In genomic region chr13:73259577-73260353, GRCm38 (mm10) we compare ENCODE assay signal across 12 mouse cellular contexts. TPM values are rescaled to one million over a fixed set of nuclear protein-coding genes. Genes with fewer than 3 reads are reported as not detected.
DNase-seq lines count a peak whose midpoint lies in the region; ATAC-seq and TF ChIP-seq lines count a peak whose summit lies in the region.
"Had no signal": no experiment of that assay in that cellular context is flagged by ENCODE, and none has a peak within 500 bp of the region (broad histone marks: within the 10 kb centered on the region; RNA-seq: fewer than 3 reads in every experiment).

No protein-coding gene starts in this region.

- H3K4me2 ChIP-seq in kidney, embryonic 16.5 days (replicated peaks; ENCODE audit: low read depth, low read length): peak overlapping the region; percentile 66
- H3K4me2 ChIP-seq in intestine, embryonic 14.5 days (ENCODE audit: low read length): peak overlapping the region; percentile 57

- no peak overlapping the region for H3K27ac ChIP-seq in kidney, embryonic 16.5 days (ENCODE audit: low read length)
- no peak overlapping the region for H3K27ac ChIP-seq in forebrain, embryonic 10.5 days
- no peak overlapping the region for H3K27ac ChIP-seq in intestine, embryonic 14.5 days (ENCODE audit: low read depth)
- no peak overlapping the region for H3K27ac ChIP-seq in layer of hippocampus, adult 2 months

- ATAC-seq in kidney, embryonic 16.5 days (ENCODE audit: low FRiP score, low TSS enrichment): no peak
- no peak for ATAC-seq in intestine, embryonic 14.5 days (replicated peaks; ENCODE audit: low FRiP score, low TSS enrichment, low read depth)

- no peaks in the 10 kb centered on the region for H3K36me3 ChIP-seq in kidney, embryonic 16.5 days (ENCODE audit: insufficient read depth, low read length)
- H3K36me3 ChIP-seq in forebrain, embryonic 10.5 days (replicated peaks): no peaks in the 10 kb centered on the region
- no peaks in the 10 kb centered on the region for H3K36me3 ChIP-seq in intestine, embryonic 14.5 days (ENCODE audit: control insufficient read depth, insufficient read depth, low read length)

- no peak for TF ChIP-seq CTCF in layer of hippocampus, adult 2 months (conservative IDR thresholded peaks at IDR 0.05)

- H3K27me3 ChIP-seq in kidney, embryonic 16.5 days (ENCODE audit: insufficient read depth, low read length): peaks cover 97% of the 10 kb centered on the region
- peaks cover 99% of the 10 kb centered on the region for H3K27me3 ChIP-seq in forebrain, embryonic 10.5 days (ENCODE audit: poor library complexity, severe bottlenecking)
- H3K27me3 ChIP-seq in intestine, embryonic 14.5 days (replicated peaks; ENCODE audit: control insufficient read depth, insufficient read depth, low read length): peaks cover 79% of the 10 kb centered on the region

- H3K4me3 ChIP-seq in kidney, embryonic 16.5 days (ENCODE audit: low read length): peak overlapping the region; percentile 49
- peak overlapping the region; percentile 50 for H3K4me3 ChIP-seq in forebrain, embryonic 10.5 days
- H3K4me3 ChIP-seq in intestine, embryonic 14.5 days (ENCODE audit: low read depth, low read length): peak overlapping the region; percentile 29
- no peak overlapping the region for H3K4me3 ChIP-seq in layer of hippocampus, adult 2 months
- H3K4me3 ChIP-seq: erythroblast, embryonic 14.5 days had no signal

- no peak overlapping the region for H3K9ac ChIP-seq in kidney, embryonic 16.5 days (replicated peaks; ENCODE audit: low read length)
- no peak overlapping the region for H3K9ac ChIP-seq in intestine, embryonic 14.5 days (ENCODE audit: low read length)

- no peak for DNase-seq in kidney, postnatal 4 days
- DNase-seq in forebrain, embryonic 10.5 days (ENCODE audit: extremely low spot score, low spot score): no peak
- DNase-seq in intestine, embryonic 14.5 days (ENCODE audit: low spot score): no peak
- DNase-seq in neural tube, embryonic 10.5 days (ENCODE audit: extremely low spot score, low spot score): peak; percentile 31
- DNase-seq in adrenal gland, postnatal 10 days: no peak
- no peak for DNase-seq in layer of hippocampus, adult 2 months (ENCODE audit: low spot score in 2 of 2)
- DNase-seq in adrenal gland, postnatal 14 days: no peak
- DNase-seq: kidney, adult 11 months; left cerebral cortex, postnatal 4 days had no signal

- WGBS in kidney, embryonic 16.5 days: 20% methylated on average over 10 of the region's 10 CpGs
- 5% methylated on average over 10 of the region's 10 CpGs for WGBS in forebrain, embryonic 10.5 days
- 18% methylated on average over 10 of the region's 10 CpGs for WGBS in intestine, embryonic 14.5 days

- peaks cover 31% of the 10 kb centered on the region for H3K4me1 ChIP-seq in kidney, embryonic 16.5 days (ENCODE audit: insufficient read depth, low read length)
- H3K4me1 ChIP-seq in forebrain, embryonic 10.5 days: peaks cover 40% of the 10 kb centered on the region
- peaks cover 10% of the 10 kb centered on the region for H3K4me1 ChIP-seq in intestine, embryonic 14.5 days (replicated peaks; ENCODE audit: control insufficient read depth, insufficient read depth, low read length)

- H3K9me3 ChIP-seq in kidney, embryonic 16.5 days (ENCODE audit: low read length): no peaks in the 10 kb centered on the region
- H3K9me3 ChIP-seq in forebrain, embryonic 10.5 days: no peaks in the 10 kb centered on the region
- no peaks in the 10 kb centered on the region for H3K9me3 ChIP-seq in intestine, embryonic 14.5 days (ENCODE audit: control insufficient read depth, low read length)

RNA-seq across cellular contexts. Expression of gene Irx4, which starts 0.5 kb away (rescaled TPM):
- polyA plus RNA-seq in kidney, embryonic 16.5 days (2015; fragmentation: Nextera tagmentation; extraction: Ambion mirVana): 0.30 and 0.42 TPM in 2 replicates
- polyA plus RNA-seq in forebrain, embryonic 10.5 days (2016; fragmentation: Nextera tagmentation; extraction: Ambion mirVana): 0.93 and 1.1 TPM in 2 replicates
- polyA plus RNA-seq in intestine, embryonic 14.5 days (2014; fragmentation: Nextera tagmentation; extraction: Ambion mirVana): 0.07 and 0.16 TPM in 2 replicates
- not detected for total RNA-seq in adrenal gland, postnatal 10 days (2021)
- not detected for total RNA-seq in layer of hippocampus, adult 2 months (2021)
- total RNA-seq in adrenal gland, postnatal 14 days (2021): not detected in 2 replicates
- total RNA-seq: left cerebral cortex, postnatal 4 days; neutrophil, adult 5-6 weeks had no signal
- polyA plus RNA-seq: erythroblast, embryonic 14.5 days had no signal
